Mouse (Mus musculus) myocyte (in vitro differentiated cells): ENCODE data around the gene Mylk3. TPM values are rescaled to one million over a fixed set of nuclear protein-coding genes. Genes with fewer than 3 reads are reported as not detected.

Experiments
- H3K27me3 ChIP-seq: one replicate; pipeline ENCODE4 v1.6.1; 2011; ENCODE audit not compliant: control insufficient read depth, insufficient read depth, insufficient read length
- H3K36me3 ChIP-seq: one replicate; pipeline ENCODE4 v1.6.1; 2011; ENCODE audit not compliant: control insufficient read depth, insufficient read depth
- H3K4me2 ChIP-seq: one replicate; pipeline ENCODE4 v1.6.1; 2011; ENCODE audit warnings: low read depth, control low read depth
- H3K4me3 ChIP-seq: one replicate; pipeline ENCODE4 v1.5.1; 2011; ENCODE audit warnings: mild to moderate bottlenecking, control low read depth, moderate library complexity
- H3K79me2 ChIP-seq: one replicate; pipeline ENCODE4 v1.6.1; 2011; ENCODE audit not compliant: control insufficient read depth, insufficient read depth
- H3ac ChIP-seq: one replicate; pipeline ENCODE4 v1.6.1; 2011; ENCODE audit not compliant: control insufficient read depth, insufficient read length
- CEBPB ChIP-seq: IDR thresholded peaks from 2 replicates; pipeline ENCODE4 v1.6.1; 2011; ENCODE audit warnings: mild to moderate bottlenecking, moderate library complexity; ENCODE audit not compliant: poor library complexity, insufficient read depth, severe bottlenecking
- E2F4 ChIP-seq: IDR thresholded peaks from one replicate; pipeline ENCODE4 v1.6.1; 2011; ENCODE audit warnings: mild to moderate bottlenecking, control low read depth, moderate library complexity; ENCODE audit not compliant: insufficient read depth
- MAX ChIP-seq: IDR thresholded peaks from one replicate; pipeline ENCODE4 v1.6.1; 2011; ENCODE audit warnings: low read depth, mild to moderate bottlenecking, control low read depth
- MYOD1 ChIP-seq, 3 experiments: IDR thresholded peaks; one replicate each; pipeline ENCODE4 v1.6.1; 2011; ENCODE audit warnings: control low read depth in 2 of 3, low read depth in 2 of 3, mild to moderate bottlenecking in 2 of 3, moderate library complexity in 1 of 3; ENCODE audit not compliant: insufficient read length in 2 of 3, control insufficient read depth in 1 of 3
- MYOG ChIP-seq, 3 experiments: IDR thresholded peaks; one replicate each; pipeline ENCODE4 v1.6.1; 2011; ENCODE audit warnings: control low read depth in 2 of 3, low read depth in 2 of 3, mild to moderate bottlenecking in 2 of 3; ENCODE audit not compliant: insufficient read length in 2 of 3, control insufficient read depth in 1 of 3, insufficient read depth in 1 of 3
- POLR2A ChIP-seq: IDR thresholded peaks from one replicate; pipeline ENCODE4 v1.6.1; 2011; ENCODE audit warnings: low read depth, mild to moderate bottlenecking, control low read depth, moderate library complexity; ENCODE audit not compliant: insufficient read length
- POLR2AphosphoS2 ChIP-seq: IDR thresholded peaks from one replicate; pipeline ENCODE4 v1.6.1; 2011; ENCODE audit warnings: low read depth, control low read depth; ENCODE audit not compliant: insufficient read length
- REST ChIP-seq: IDR thresholded peaks from one replicate; pipeline ENCODE4 v1.6.1; 2011; ENCODE audit warnings: mild to moderate bottlenecking, control low read depth, moderate library complexity; ENCODE audit not compliant: insufficient read depth, insufficient read length
- SRF ChIP-seq: IDR thresholded peaks from one replicate; pipeline ENCODE4 v1.6.1; 2011; ENCODE audit warnings: low read depth; ENCODE audit not compliant: control insufficient read depth, insufficient read length
- TCF12 ChIP-seq: IDR thresholded peaks from one replicate; pipeline ENCODE4 v1.6.1; 2011; ENCODE audit warnings: mild to moderate bottlenecking, control low read depth; ENCODE audit not compliant: poor library complexity, insufficient read depth, severe bottlenecking
- TCF3 ChIP-seq: IDR thresholded peaks from one replicate; pipeline ENCODE4 v1.6.1; 2011; ENCODE audit warnings: low read depth, control low read depth; ENCODE audit not compliant: insufficient read length
- USF1 ChIP-seq: IDR thresholded peaks from one replicate; pipeline ENCODE4 v1.6.1; 2011; ENCODE audit warnings: low read depth, mild to moderate bottlenecking, control low read depth, moderate library complexity
- polyA plus RNA-seq: library from polyadenylated mRNA; unstranded; fragments of >200 nt; fragmentation: generic; extraction: Trizol; gene quantifications from one replicate; pipeline ENCODE4 v1.2.1, GENCODE M21; 2012; ENCODE audit warnings: missing spikeins

The Mylk3 gene
- polyA plus RNA-seq, 1 experiment, result 3.7 TPM

GRCm38 (mm10) chr8:85301941-85302340 is 84.2 kb downstream of the Mylk3 start:
- TF ChIP-seq SRF (no peak), MYOD1 (IDR thresholded peaks at IDR 0.05; ENCODE audit: control insufficient read depth in 1 of 3, insufficient read length in 2 of 3, low read depth in 2 of 3) (no peak), REST (no peak), POLR2AphosphoS2 (no peak), CEBPB (no peak)
- H3K4me3 ChIP-seq, result no peak overlapping the region
- peaks cover 58% of the 10 kb centered on the region for H3K79me2 ChIP-seq
- H3ac ChIP-seq, result no peak overlapping the region
- no peaks in the 10 kb centered on the region for H3K27me3 ChIP-seq
- peaks cover 30% of the 10 kb centered on the region for H3K36me3 ChIP-seq
- H3K4me2 ChIP-seq, result no peak overlapping the region

GRCm38 (mm10) chr8:85299434-85300077 is 86.6 kb downstream of the Mylk3 start, which contains the start of the genes Orc6 and Vps35:
TSS of gene Orc6 (plus strand) at chr8:85299632.
TSS of gene Vps35 (minus strand) at chr8:85299802.
- Histone ChIP-seq H3K4me3 (peak within 1 kb of the TSS; percentile 97), H3K4me2 (peak within 1 kb of the TSS; percentile 93), H3K27me3 (no peaks in the 10 kb centered on the region), H3K79me2 (peaks cover 80% of the 10 kb centered on the region), H3K36me3 (peaks cover 18% of the 10 kb centered on the region), H3ac (peak within 1 kb of the TSS; percentile 80)
- no peak for TF ChIP-seq SRF
- TF ChIP-seq TCF12, result no peak
- peak; percentile 54 for TF ChIP-seq USF1
- TF ChIP-seq POLR2A, result peak; percentile 92
- TF ChIP-seq CEBPB, result no peak
- TF ChIP-seq TCF3, result no peak
- TF ChIP-seq MYOD1 (IDR thresholded peaks at IDR 0.05; ENCODE audit: control insufficient read depth in 1 of 3, insufficient read length in 2 of 3, low read depth in 2 of 3), result no peak
- TF ChIP-seq POLR2AphosphoS2, result peak; percentile 93
- peak; percentile 29 for TF ChIP-seq REST
- no peak for TF ChIP-seq MYOG (IDR thresholded peaks at IDR 0.05; ENCODE audit: control insufficient read depth in 1 of 3, insufficient read depth in 1 of 3, insufficient read length in 2 of 3, low read depth in 2 of 3)
- no peak for TF ChIP-seq MAX
- peak; percentile 87 for TF ChIP-seq E2F4

- H3K27me3 ChIP-seq, result no peaks in the 10 kb centered on the region
- H3K4me2 ChIP-seq, result peak overlapping the region; percentile 93
- H3K79me2 ChIP-seq, result peaks cover 82% of the 10 kb centered on the region
- TF ChIP-seq SRF (no peak), POLR2AphosphoS2 (no peak), CEBPB (no peak), USF1 (no peak), TCF12 (no peak), POLR2A (no peak), MAX (no peak), MYOG (IDR thresholded peaks at IDR 0.05; ENCODE audit: control insufficient read depth in 1 of 3, insufficient read depth in 1 of 3, insufficient read length in 2 of 3, low read depth in 2 of 3) (no peak), TCF3 (no peak), E2F4 (no peak), MYOD1 (IDR thresholded peaks at IDR 0.05; ENCODE audit: control insufficient read depth in 1 of 3, insufficient read length in 2 of 3, low read depth in 2 of 3) (no peak), REST (no peak)
- peak overlapping the region; percentile 80 for H3ac ChIP-seq
- H3K36me3 ChIP-seq, result peaks cover 22% of the 10 kb centered on the region
- peak overlapping the region; percentile 97 for H3K4me3 ChIP-seq
Measured at GRCm38 (mm10) chr8:85298600-85299433, 87.3 kb downstream of the Mylk3 start.

- no peak overlapping the region for H3K4me2 ChIP-seq
- no peak overlapping the region for H3ac ChIP-seq
- TF ChIP-seq POLR2A (no peak), MYOD1 (IDR thresholded peaks at IDR 0.05; ENCODE audit: control insufficient read depth in 1 of 3, insufficient read length in 2 of 3, low read depth in 2 of 3) (no peak), POLR2AphosphoS2 (no peak), TCF3 (no peak), CEBPB (no peak), MAX (no peak), TCF12 (no peak), REST (no peak), E2F4 (no peak), USF1 (no peak)
- H3K27me3 ChIP-seq, result no peaks in the 10 kb centered on the region
- no peak overlapping the region for H3K4me3 ChIP-seq
- H3K36me3 ChIP-seq, result peaks cover 64% of the 10 kb centered on the region
- peaks cover 7% of the 10 kb centered on the region for H3K79me2 ChIP-seq
Measured at GRCm38 (mm10) chr8:85286846-85287245, 99.3 kb downstream of the Mylk3 start.

Other genes starting within 250 kb of the Mylk3 start
- gene Cks1brt, start 234.4 kb downstream of the Mylk3 start, polyA plus RNA-seq, result not detected
- not detected for gene Olfr371, start 160.4 kb downstream of the Mylk3 start, polyA plus RNA-seq
- gene Orc6, start 86.7 kb downstream of the Mylk3 start, polyA plus RNA-seq, result 13.2 TPM
- gene Vps35, start 86.5 kb downstream of the Mylk3 start, polyA plus RNA-seq, result 52.1 TPM
- gene 4921524J17Rik, start 46.5 kb upstream of the Mylk3 start, polyA plus RNA-seq, result 12.3 TPM
- gene Gpt2, start 106.2 kb upstream of the Mylk3 start, polyA plus RNA-seq, result 156 TPM
- gene Dnaja2, start 169.0 kb upstream of the Mylk3 start, polyA plus RNA-seq, result 104 TPM